Mouse (Mus musculus): ENCODE data around the gene Hs1bp3. TPM values are rescaled to one million over a fixed set of nuclear protein-coding genes. Genes with fewer than 3 reads are reported as not detected.
A peak's percentile ranks its signal among the peaks of the same experiment; 100 is the strongest.

Hs1bp3 gene
- 5.5 and 11.1 TPM in 2 replicates for polyA plus RNA-seq (2012; ENCODE audit: insufficient read depth, low replicate concordance)

DNA sequence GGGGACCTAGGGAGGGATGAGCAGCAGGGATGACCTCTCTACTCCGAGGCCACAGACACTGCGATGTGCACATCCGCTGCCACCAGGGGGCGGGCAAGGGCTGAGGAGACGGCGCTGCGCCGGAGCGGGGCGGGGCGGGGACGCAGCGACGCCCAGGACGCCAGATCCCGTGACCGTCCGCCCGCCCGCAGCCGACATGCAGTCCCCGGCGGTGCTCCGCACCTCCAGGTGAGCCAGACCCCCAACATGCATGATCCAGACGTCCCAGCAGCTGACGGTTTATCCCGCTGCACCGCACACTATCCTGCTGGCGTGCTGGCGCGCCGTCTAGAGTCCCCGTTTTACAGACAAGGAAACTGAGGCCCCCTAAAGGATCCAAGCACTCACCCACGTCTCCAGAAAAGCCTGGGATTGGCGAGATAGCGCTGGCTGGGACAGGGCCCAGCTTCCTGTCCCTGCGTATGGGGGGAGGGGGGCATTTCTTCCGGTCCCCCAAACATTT, at the start of gene Hs1bp3:
TSS of gene Hs1bp3 (plus strand) at position 163 of the 502 bp plus-strand sequence.
- Histone ChIP-seq H3K9me3 (no peaks in the 10 kb centered on the region), H3K27me3 (replicated peaks) (peaks cover 33% of the 10 kb centered on the region), H3K4me3 (replicated peaks) (peak within 1 kb of the TSS; percentile 98), H3K4me1 (peaks cover 54% of the 10 kb centered on the region), H3K36me3 (replicated peaks; ENCODE audit: low read length) (peaks cover 32% of the 10 kb centered on the region)
- TF ChIP-seq GATA1 (IDR thresholded peaks at IDR 0.05; ENCODE audit: borderline replicate concordance, low read length) (no peak), FLI1 (IDR thresholded peaks at IDR 0.05; ENCODE audit: low read length) (no peak)

GRCm38 (mm10) chr12:8266311-8266710, 46.9 kb upstream of the Hs1bp3 start:
- Histone ChIP-seq H3K4me1 (peaks cover 21% of the 10 kb centered on the region), H3K36me3 (replicated peaks; ENCODE audit: low read length) (peaks cover 34% of the 10 kb centered on the region), H3K4me3 (replicated peaks) (no peak overlapping the region), H3K9me3 (no peaks in the 10 kb centered on the region), H3K27me3 (replicated peaks) (no peaks in the 10 kb centered on the region)
- TF ChIP-seq GATA1 (IDR thresholded peaks at IDR 0.05; ENCODE audit: borderline replicate concordance, low read length), result no peak
- TF ChIP-seq FLI1 (IDR thresholded peaks at IDR 0.05; ENCODE audit: low read length), result no peak

GRCm38 (mm10) chr12:8269627-8270026, 43.6 kb upstream of the Hs1bp3 start:
- peaks cover 51% of the 10 kb centered on the region for H3K36me3 ChIP-seq (replicated peaks; ENCODE audit: low read length)
- TF ChIP-seq GATA1 (IDR thresholded peaks at IDR 0.05; ENCODE audit: borderline replicate concordance, low read length), result no peak
- TF ChIP-seq FLI1 (IDR thresholded peaks at IDR 0.05; ENCODE audit: low read length), result no peak
- H3K9me3 ChIP-seq, result no peaks in the 10 kb centered on the region
- no peaks in the 10 kb centered on the region for H3K27me3 ChIP-seq (replicated peaks)
- no peak overlapping the region for H3K4me3 ChIP-seq (replicated peaks)
- peaks cover 28% of the 10 kb centered on the region for H3K4me1 ChIP-seq

GRCm38 (mm10) chr12:8271405-8271804, 41.8 kb upstream of the Hs1bp3 start:
- Histone ChIP-seq H3K4me1 (peaks cover 20% of the 10 kb centered on the region), H3K36me3 (replicated peaks; ENCODE audit: low read length) (peaks cover 53% of the 10 kb centered on the region)
- TF ChIP-seq GATA1 (IDR thresholded peaks at IDR 0.05; ENCODE audit: borderline replicate concordance, low read length), result no peak
- TF ChIP-seq FLI1 (IDR thresholded peaks at IDR 0.05; ENCODE audit: low read length), result no peak

GRCm38 (mm10) chr12:8273471-8274171, 39.6 kb upstream of the Hs1bp3 start:
- H3K9me3 ChIP-seq, result no peaks in the 10 kb centered on the region
- H3K36me3 ChIP-seq (replicated peaks; ENCODE audit: low read length), result peaks cover 59% of the 10 kb centered on the region
- TF ChIP-seq FLI1 (IDR thresholded peaks at IDR 0.05; ENCODE audit: low read length) (no peak), GATA1 (IDR thresholded peaks at IDR 0.05; ENCODE audit: borderline replicate concordance, low read length) (no peak)
- H3K4me3 ChIP-seq (replicated peaks), result no peak overlapping the region
- peaks cover 31% of the 10 kb centered on the region for H3K4me1 ChIP-seq
- no peaks in the 10 kb centered on the region for H3K27me3 ChIP-seq (replicated peaks)

More at GRCm38 (mm10) chr12:8271405-8271804, 41.8 kb upstream of the Hs1bp3 start:
- H3K4me3 ChIP-seq (replicated peaks), result no peak overlapping the region
- no peaks in the 10 kb centered on the region for H3K27me3 ChIP-seq (replicated peaks)
- H3K9me3 ChIP-seq, result no peaks in the 10 kb centered on the region

- no peaks in the 10 kb centered on the region for H3K27me3 ChIP-seq (replicated peaks)
- no peaks in the 10 kb centered on the region for H3K9me3 ChIP-seq
- no peak overlapping the region for H3K4me3 ChIP-seq (replicated peaks)
Measured at GRCm38 (mm10) chr12:8275424-8275823, 37.8 kb upstream of the Hs1bp3 start.

DNA sequence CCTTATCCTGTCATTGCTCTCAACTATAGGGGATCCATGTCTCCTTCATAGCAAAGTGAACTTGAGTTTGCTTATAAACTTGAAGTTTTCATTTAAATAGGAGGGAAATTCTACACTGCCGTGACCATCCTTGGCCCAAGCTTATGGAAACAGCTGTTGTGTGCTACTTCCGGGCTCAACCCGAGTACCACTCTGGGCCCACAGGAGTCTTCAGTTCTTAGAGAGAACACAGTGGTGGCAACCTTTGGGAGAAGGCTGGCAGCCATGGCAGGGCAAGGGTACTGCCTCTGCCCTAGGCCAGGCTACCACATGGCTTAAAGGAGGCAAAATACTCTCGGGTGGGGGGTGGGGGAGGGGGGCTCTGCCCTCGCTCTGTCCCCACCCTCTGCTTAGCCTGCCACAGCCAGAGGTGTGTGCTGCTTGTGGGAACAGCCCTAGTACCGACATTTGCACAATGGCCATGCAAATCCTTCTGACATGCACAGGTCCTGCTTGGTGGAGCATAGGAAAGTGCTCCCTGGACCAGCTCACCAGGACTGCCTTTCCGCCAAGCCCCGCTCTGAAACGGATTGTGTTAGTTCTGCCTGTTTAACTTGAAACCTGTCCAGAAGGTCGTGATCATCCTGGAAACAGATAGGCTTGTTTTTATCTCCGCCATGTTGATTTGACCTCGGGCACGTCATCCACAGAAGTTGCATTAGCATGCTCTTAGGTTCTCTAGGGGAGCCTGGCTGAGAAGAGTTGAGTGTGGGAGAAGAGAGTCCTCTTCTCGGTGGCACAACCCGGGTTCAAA, 31.8 kb upstream of the Hs1bp3 start:
- no peaks in the 10 kb centered on the region for H3K27me3 ChIP-seq (replicated peaks)
- no peak overlapping the region for H3K4me3 ChIP-seq (replicated peaks)
- H3K36me3 ChIP-seq (replicated peaks; ENCODE audit: low read length), result peaks cover 83% of the 10 kb centered on the region
- H3K4me1 ChIP-seq, result peaks cover 22% of the 10 kb centered on the region
- TF ChIP-seq FLI1 (IDR thresholded peaks at IDR 0.05; ENCODE audit: low read length) (no peak), GATA1 (IDR thresholded peaks at IDR 0.05; ENCODE audit: borderline replicate concordance, low read length) (no peak)
- H3K9me3 ChIP-seq, result no peaks in the 10 kb centered on the region

More at GRCm38 (mm10) chr12:8275424-8275823, 37.8 kb upstream of the Hs1bp3 start:
- Histone ChIP-seq H3K4me1 (peaks cover 34% of the 10 kb centered on the region), H3K36me3 (replicated peaks; ENCODE audit: low read length) (peaks cover 65% of the 10 kb centered on the region)
- TF ChIP-seq GATA1 (IDR thresholded peaks at IDR 0.05; ENCODE audit: borderline replicate concordance, low read length) (no peak), FLI1 (IDR thresholded peaks at IDR 0.05; ENCODE audit: low read length) (no peak)

GRCm38 (mm10) chr12:8287970-8288369, 25.3 kb upstream of the Hs1bp3 start:
- Histone ChIP-seq H3K9me3 (no peaks in the 10 kb centered on the region), H3K4me1 (no peaks in the 10 kb centered on the region), H3K4me3 (replicated peaks) (no peak overlapping the region), H3K27me3 (replicated peaks) (peaks cover 20% of the 10 kb centered on the region), H3K36me3 (replicated peaks; ENCODE audit: low read length) (peaks cover 50% of the 10 kb centered on the region)
- TF ChIP-seq FLI1 (IDR thresholded peaks at IDR 0.05; ENCODE audit: low read length) (no peak), GATA1 (IDR thresholded peaks at IDR 0.05; ENCODE audit: borderline replicate concordance, low read length) (no peak)

GRCm38 (mm10) chr12:8289099-8289498, 24.1 kb upstream of the Hs1bp3 start:
- Histone ChIP-seq H3K4me3 (replicated peaks) (no peak overlapping the region), H3K27me3 (replicated peaks) (peaks cover 30% of the 10 kb centered on the region), H3K9me3 (no peaks in the 10 kb centered on the region), H3K36me3 (replicated peaks; ENCODE audit: low read length) (peaks cover 40% of the 10 kb centered on the region), H3K4me1 (peaks cover 4% of the 10 kb centered on the region; the same call in 1 of the 2 replicates)
- TF ChIP-seq FLI1 (IDR thresholded peaks at IDR 0.05; ENCODE audit: low read length), result no peak
- TF ChIP-seq GATA1 (IDR thresholded peaks at IDR 0.05; ENCODE audit: borderline replicate concordance, low read length), result no peak

Data from megakaryocyte, embryonic 14.5 days (primary cell).